Mouse (Mus musculus): ENCODE results near the gene Hcrtr1.

GRCm38 (mm10) chr4:130102111-130102651 lies 37.0 kb downstream of the Hcrtr1 start, which contains the start of gene Pef1:
- no peak for TF ChIP-seq ZNF384 (IDR thresholded peaks at IDR 0.05; ENCODE audit: low read depth, low read length)
- peak; percentile 66 for TF ChIP-seq CHD2 (IDR thresholded peaks at IDR 0.05; ENCODE audit: low read depth, low read length)
- no peak for TF ChIP-seq HCFC1 (IDR thresholded peaks at IDR 0.05; ENCODE audit: borderline replicate concordance, insufficient read depth, low read length)
